Mouse (Mus musculus) hindbrain, embryonic 11.5 days (tissue): ENCODE results near the gene Limch1. TPM values are rescaled to one million over a fixed set of nuclear protein-coding genes. Genes with fewer than 3 reads are reported as not detected.

ENCODE experiments used
- ATAC-seq: fragments of 200-750 bp; cut with Nextera tagmentation; 2 replicates; pipeline ENCODE4 v1.8.0; 2017; ENCODE audit warnings: mild to moderate bottlenecking, moderate TSS enrichment, moderate library complexity; ENCODE audit not compliant: low FRiP score
- DNase-seq: peaks from one replicate; pipeline ENCODE4 v3.0.0-alpha.2; 2015; ENCODE audit warnings: low spot score
- H3K27ac ChIP-seq: fragments of 300-500 bp; sonication (generic); 2 replicates; pipeline ENCODE4 v1.5.1; 2014; ENCODE audit warnings: mild to moderate bottlenecking, low read depth, low read length
- H3K27me3 ChIP-seq: fragments of 300-500 bp; sonication (generic); 2 replicates; pipeline ENCODE4 v1.6.1; 2014; ENCODE audit warnings: mild to moderate bottlenecking, low read length, moderate library complexity, mixed read lengths; ENCODE audit not compliant: control insufficient read depth, insufficient read depth
- H3K36me3 ChIP-seq: fragments of 300-500 bp; sonication (generic); 2 replicates; pipeline ENCODE4 v1.6.1; 2014; ENCODE audit warnings: mild to moderate bottlenecking, low read length, moderate library complexity, mixed read lengths; ENCODE audit not compliant: control insufficient read depth, insufficient read depth
- H3K4me1 ChIP-seq: fragments of 300-500 bp; sonication (generic); replicated peaks from 2 replicates; pipeline ENCODE4 v1.6.1; 2014; ENCODE audit warnings: low read length, mixed read lengths; ENCODE audit not compliant: control insufficient read depth, insufficient read depth
- H3K4me2 ChIP-seq: fragments of 300-500 bp; sonication (generic); replicated peaks from 2 replicates; pipeline ENCODE4 v1.6.1; 2014; ENCODE audit warnings: mild to moderate bottlenecking, low read depth, low read length
- H3K4me3 ChIP-seq: fragments of 300-500 bp; sonication (generic); 2 replicates; pipeline ENCODE4 v1.5.1; 2014; ENCODE audit warnings: low read depth, low read length
- H3K9ac ChIP-seq: fragments of 300-500 bp; sonication (generic); 2 replicates; pipeline ENCODE4 v1.6.1; 2014; ENCODE audit warnings: low read depth, low read length
- H3K9me3 ChIP-seq: fragments of 300-500 bp; sonication (generic); 2 replicates; pipeline ENCODE4 v1.6.1; 2016; ENCODE audit warnings: low read length; ENCODE audit not compliant: control insufficient read depth
- WGBS: fragments of 180-500 bp; shearing (Covaris S2); extraction: QIAGEN DNeasy Blood & Tissue Kit; methylation state at CpG from one replicate; pipeline ENCODE4 v1.1.7; 2014; 5-methylcytosine and 5-hydroxymethylcytosine counted together
- polyA plus RNA-seq: library from polyadenylated mRNA; unstranded; fragments of >200 nt; fragmentation: Nextera tagmentation; extraction: Ambion mirVana; gene quantifications from 2 replicates; pipeline ENCODE4 v1.2.1, GENCODE M21; 2014

Gene Limch1
- polyA plus RNA-seq, 1 experiment from 2014 or later = 81.7 TPM

DNA sequence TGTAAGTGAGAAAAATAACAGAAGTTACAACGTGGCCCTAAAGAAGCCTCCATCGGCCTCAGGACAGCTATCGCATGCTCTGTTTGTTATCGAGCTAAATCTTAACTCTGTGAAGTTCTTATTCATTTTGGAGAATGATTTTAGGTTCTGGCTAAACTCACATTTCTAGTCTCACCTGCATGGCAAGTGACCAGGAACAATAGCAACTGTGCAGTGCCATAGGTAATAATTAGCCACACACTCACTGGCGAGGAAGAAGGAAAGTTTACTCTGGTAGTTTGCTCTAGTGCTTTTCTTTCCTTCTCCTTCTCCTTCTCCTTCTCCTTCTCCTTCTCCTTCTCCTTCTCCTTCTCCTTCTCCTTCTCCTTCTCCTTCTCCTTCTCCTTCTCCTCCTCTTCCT is 209.6 kb downstream of the Limch1 start:
- no peak overlapping the region for H3K4me2 ChIP-seq
- H3K27ac ChIP-seq = no peak overlapping the region
- H3K4me1 ChIP-seq = no peaks in the 10 kb centered on the region
- no peak overlapping the region for H3K4me3 ChIP-seq
- no peak overlapping the region for H3K9ac ChIP-seq
- no peak for DNase-seq
- H3K9me3 ChIP-seq = no peaks in the 10 kb centered on the region
- no peaks in the 10 kb centered on the region for H3K27me3 ChIP-seq
- H3K36me3 ChIP-seq = no peaks in the 10 kb centered on the region
- WGBS = 88% methylated on average over 5 of the region's 5 CpGs
- no peak for ATAC-seq

DNA sequence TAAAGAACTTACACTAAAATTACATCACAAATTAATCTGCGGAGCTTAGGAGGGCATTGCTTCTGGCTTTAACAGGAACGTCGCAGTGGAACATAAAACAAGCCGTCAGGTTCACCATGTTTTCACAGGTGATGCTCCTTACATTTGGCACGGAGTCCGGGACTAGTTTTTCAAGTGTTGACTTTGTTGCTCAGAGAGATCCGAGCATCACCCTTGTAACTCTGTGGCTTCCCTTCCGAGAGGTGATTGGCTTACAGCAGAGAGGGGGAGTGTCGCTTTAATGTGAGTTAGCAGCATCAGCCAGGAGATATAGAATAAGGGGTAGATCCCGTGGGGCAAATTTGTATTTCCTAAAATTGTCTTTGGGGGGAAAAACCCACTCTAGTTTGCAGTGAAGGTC is 212.0 kb downstream of the Limch1 start:
- no peak overlapping the region for H3K9ac ChIP-seq
- no peaks in the 10 kb centered on the region for H3K36me3 ChIP-seq
- WGBS = 73% methylated on average over 10 of the region's 10 CpGs
- no peaks in the 10 kb centered on the region for H3K4me1 ChIP-seq
- H3K4me3 ChIP-seq = no peak overlapping the region
- DNase-seq = no peak
- H3K27ac ChIP-seq = no peak overlapping the region
- ATAC-seq = no peak
- no peak overlapping the region for H3K4me2 ChIP-seq
- no peaks in the 10 kb centered on the region for H3K27me3 ChIP-seq
- H3K9me3 ChIP-seq = no peaks in the 10 kb centered on the region

DNA sequence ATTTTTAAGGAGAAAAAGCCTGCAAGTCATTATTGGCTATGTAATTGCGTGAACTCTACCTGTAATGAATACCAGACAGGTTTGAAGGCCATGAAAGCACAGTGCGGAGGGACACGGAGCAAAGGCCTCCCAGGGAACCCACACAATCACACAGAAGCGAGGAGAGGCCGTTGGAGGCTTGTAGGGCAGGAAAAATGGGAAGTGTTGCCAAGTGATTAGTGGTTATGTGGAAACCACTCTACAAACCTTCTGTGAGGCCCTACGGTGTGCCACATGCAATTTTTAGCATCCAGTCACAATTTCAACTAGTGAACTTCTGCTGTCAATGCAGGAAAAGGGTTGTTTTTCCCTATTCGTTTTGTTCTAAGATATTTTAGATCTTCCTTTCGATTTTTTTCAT is 212.5 kb downstream of the Limch1 start:
- no peak for DNase-seq
- Histone ChIP-seq H3K9me3 (no peaks in the 10 kb centered on the region), H3K27me3 (no peaks in the 10 kb centered on the region), H3K36me3 (no peaks in the 10 kb centered on the region), H3K4me2 (no peak overlapping the region), H3K4me1 (no peaks in the 10 kb centered on the region), H3K4me3 (no peak overlapping the region), H3K9ac (no peak overlapping the region), H3K27ac (no peak overlapping the region)
- 78% methylated on average over 8 of the region's 8 CpGs for WGBS
- ATAC-seq = no peak

DNA sequence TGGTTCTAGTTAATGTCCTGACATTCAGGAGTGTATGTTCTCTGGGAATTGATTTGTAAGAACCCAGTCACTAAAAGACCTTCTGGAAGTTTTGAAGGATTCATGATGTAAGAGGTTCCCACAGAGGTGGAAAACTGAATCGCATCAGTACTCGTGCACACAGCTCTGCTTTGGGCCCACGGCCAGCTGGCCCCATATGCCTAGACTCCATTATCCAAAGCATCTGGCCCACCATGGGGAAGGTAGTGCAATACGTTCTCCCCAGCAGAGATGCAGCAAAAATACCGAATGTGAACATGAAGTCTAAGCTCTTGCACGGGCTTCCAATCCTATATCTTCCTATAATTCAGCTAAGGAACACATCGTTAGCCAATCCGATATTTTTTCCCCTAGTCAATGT is 214.3 kb downstream of the Limch1 start:
- ATAC-seq (no peak), DNase-seq (no peak)
- Histone ChIP-seq H3K27me3 (no peaks in the 10 kb centered on the region), H3K4me2 (no peak overlapping the region), H3K36me3 (no peaks in the 10 kb centered on the region), H3K27ac (no peak overlapping the region), H3K4me3 (no peak overlapping the region), H3K9ac (no peak overlapping the region), H3K4me1 (no peaks in the 10 kb centered on the region), H3K9me3 (no peaks in the 10 kb centered on the region)
- WGBS = 88% methylated on average over 8 of the region's 8 CpGs

DNA sequence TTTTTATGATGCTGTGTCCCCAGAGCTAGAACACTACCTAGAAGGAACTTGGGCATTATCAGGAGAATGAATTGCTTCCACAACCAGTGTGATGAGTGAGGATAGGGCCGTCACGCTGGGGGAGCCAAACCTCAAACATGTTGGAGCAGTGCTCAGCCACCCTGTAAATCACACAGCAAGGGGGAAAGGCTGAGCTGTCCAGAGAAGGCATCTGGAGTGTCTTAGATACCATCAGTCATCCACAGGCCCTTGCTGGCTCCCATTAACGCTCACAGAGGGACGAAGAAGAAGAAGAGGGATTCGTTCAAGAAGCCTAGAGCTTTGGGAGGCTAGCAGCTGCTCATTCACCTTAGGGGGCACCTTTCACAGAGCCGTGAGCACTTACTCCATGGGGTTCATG is 219.8 kb downstream of the Limch1 start:
- no peak overlapping the region for H3K9ac ChIP-seq
- no peaks in the 10 kb centered on the region for H3K36me3 ChIP-seq
- no peak overlapping the region for H3K4me3 ChIP-seq
- 41% methylated on average over 6 of the region's 6 CpGs for WGBS
- no peak for DNase-seq
- H3K4me1 ChIP-seq = peaks cover 4% of the 10 kb centered on the region; the same call in 1 of the 2 replicates
- no peaks in the 10 kb centered on the region for H3K9me3 ChIP-seq
- no peak for ATAC-seq
- H3K27ac ChIP-seq = no peak overlapping the region
- no peak overlapping the region for H3K4me2 ChIP-seq
- H3K27me3 ChIP-seq = no peaks in the 10 kb centered on the region

DNA sequence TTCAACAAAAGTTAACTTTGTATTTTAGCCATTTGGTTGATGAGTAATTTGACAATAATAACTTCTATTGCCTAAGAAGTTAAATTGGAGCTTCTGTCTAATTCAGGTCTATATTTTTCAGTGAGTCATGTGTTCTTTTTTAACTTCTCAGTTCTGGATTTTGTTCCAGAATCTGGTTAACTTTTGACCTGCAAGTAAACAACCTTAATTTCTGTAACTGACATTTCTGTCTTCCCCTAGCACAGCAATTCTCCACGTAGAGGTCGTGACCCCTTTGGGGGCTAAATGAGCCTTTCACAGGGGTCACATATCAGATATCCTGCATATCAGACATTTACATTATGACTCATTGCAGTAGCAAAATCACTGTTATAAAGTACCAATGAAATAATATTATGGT is 221.5 kb downstream of the Limch1 start:
- Histone ChIP-seq H3K4me2 (no peak overlapping the region), H3K27me3 (no peaks in the 10 kb centered on the region), H3K4me1 (peaks cover 4% of the 10 kb centered on the region; the same call in 1 of the 2 replicates), H3K9ac (no peak overlapping the region), H3K36me3 (no peaks in the 10 kb centered on the region), H3K27ac (no peak overlapping the region), H3K9me3 (no peaks in the 10 kb centered on the region), H3K4me3 (no peak overlapping the region)
- ATAC-seq = 0 out of 2 replicates have a peak, but pooled peaks have one; percentile 10
- 48% methylated on average over 2 of the region's 2 CpGs for WGBS
- no peak for DNase-seq

DNA sequence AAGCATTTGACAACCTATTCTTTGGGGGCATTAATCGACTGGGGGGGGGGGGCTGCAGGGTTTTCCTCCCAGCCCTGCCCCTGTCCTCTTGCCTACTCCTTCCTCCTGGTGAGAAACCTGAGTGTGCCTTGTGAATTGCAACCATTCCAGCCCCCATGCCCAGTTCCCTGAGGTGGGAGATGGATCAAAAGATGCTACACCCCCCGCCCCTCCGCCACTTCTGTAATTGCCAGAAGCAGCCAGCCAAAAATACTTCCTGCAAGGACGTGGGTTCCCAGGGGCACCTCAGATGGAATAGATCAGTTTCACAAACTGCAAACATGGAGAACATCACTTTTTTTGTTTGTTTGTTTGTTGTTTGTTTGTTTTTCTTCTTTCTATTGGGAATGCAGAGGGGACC is 222.0 kb downstream of the Limch1 start:
- Histone ChIP-seq H3K9me3 (no peaks in the 10 kb centered on the region), H3K4me2 (peak overlapping the region; percentile 39), H3K4me3 (peak overlapping the region; percentile 8; the same call in 1 of the 2 replicates), H3K9ac (peak overlapping the region; percentile 2; the same call in 1 of the 2 replicates), H3K27ac (peak overlapping the region; percentile 82), H3K36me3 (no peaks in the 10 kb centered on the region), H3K4me1 (peaks cover 4% of the 10 kb centered on the region; the same call in 1 of the 2 replicates), H3K27me3 (no peaks in the 10 kb centered on the region)
- DNase-seq = no peak
- WGBS = 29% methylated on average over 4 of the region's 4 CpGs
- ATAC-seq = peak; percentile 55

DNA sequence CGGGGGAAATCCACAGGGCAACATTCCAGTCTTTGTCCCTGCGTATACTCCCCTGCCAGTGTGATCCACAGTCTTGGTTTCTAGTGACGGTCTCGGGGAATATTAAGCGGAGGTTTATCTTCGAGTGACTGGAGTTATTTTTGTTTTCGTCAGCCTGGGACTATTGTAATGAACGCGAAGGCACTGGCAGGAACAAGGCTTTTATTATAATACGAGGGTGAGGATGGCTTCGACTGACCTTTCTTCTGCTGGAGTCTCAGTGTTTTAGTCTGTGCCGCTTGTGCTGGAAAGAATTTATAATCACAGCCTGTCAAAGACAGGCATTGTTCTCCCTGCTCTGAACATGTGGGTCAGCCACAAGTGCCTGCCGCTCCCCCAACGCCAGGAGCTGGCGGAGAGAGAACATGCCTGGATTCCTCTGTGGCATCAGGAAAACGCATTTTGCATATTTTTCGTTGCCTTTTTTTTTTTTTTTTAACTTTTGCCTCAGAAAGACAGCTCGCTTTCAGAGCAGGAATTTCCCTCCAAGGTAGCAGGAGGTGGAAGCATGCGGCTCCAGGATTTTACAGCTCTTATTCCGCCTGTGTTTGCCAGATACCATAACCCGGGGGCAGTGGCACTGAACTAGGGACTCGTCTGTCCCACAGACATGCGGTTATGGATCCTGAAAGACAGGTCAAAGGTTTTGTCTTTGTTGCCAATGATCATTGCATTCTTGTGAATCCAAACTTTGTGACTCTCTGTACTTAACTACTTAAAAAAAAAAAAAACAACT is 222.6 kb downstream of the Limch1 start:
- no peaks in the 10 kb centered on the region for H3K36me3 ChIP-seq
- H3K9ac ChIP-seq = peak overlapping the region; percentile 7; the same call in 1 of the 2 replicates
- H3K27me3 ChIP-seq = no peaks in the 10 kb centered on the region
- no peaks in the 10 kb centered on the region for H3K9me3 ChIP-seq
- H3K4me3 ChIP-seq = peak overlapping the region; percentile 25
- DNase-seq (peak; percentile 75), ATAC-seq (peak; percentile 92)
- H3K4me1 ChIP-seq = peaks cover 4% of the 10 kb centered on the region; the same call in 1 of the 2 replicates
- peak overlapping the region; percentile 39 for H3K4me2 ChIP-seq
- H3K27ac ChIP-seq = peak overlapping the region; percentile 82
- 7% methylated on average over 23 of the region's 23 CpGs for WGBS
